Mouse (Mus musculus) lung, postnatal 0 days (tissue): ENCODE measurements around the gene Rassf6.

Experiments
- CTCF ChIP-seq: IDR thresholded peaks from 2 replicates; pipeline ENCODE4 v1.5.1; 2016; ENCODE audit warnings: antibody characterized with exemption, mild to moderate bottlenecking
- EP300 ChIP-seq: IDR thresholded peaks from 2 replicates; pipeline ENCODE4 v1.6.1; 2016; ENCODE audit warnings: antibody characterized with exemption, mild to moderate bottlenecking, control low read depth

DNA sequence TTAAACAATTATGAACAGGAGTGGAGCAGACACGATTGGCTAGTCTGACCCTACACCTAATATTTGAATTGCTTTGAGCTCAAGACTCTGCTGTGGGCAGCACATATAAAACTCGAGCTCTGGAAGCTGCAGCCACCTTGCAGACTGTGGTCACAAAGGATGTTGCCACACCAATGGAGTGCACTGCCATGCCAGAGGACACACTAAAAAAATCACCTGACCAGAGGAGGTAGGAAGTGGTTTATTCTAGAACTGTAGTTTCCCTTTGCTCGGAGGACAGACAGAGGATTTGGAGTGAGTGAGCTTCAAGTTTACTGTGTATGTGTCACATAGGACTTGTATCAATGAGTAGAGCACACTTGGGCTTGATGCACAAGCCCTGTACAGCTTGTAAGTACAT is 84.4 kb downstream of the Rassf6 start:
- TF ChIP-seq CTCF: no peak
- TF ChIP-seq EP300: no peak
